Mouse (Mus musculus) mouse embryonic stem cell (cell line): Measurements from ENCODE around the gene Rbm39.
"Not testable (repeated sequence)": the region's sequence is repeated elsewhere in the genome, so short reads cannot be mapped to it uniquely, and the experiment has no call there.

Source experiments
- in situ Hi-C, 2 experiments: fragments of 300-500 bp; cut with MboI; formaldehyde crosslinking; loops; 1 replicate in 1 of 2; 3 replicates in 1 of 2; pipeline ENCODE4 v1.14.3; 2019 to 2020; ENCODE audit warnings: low sequenced_read_pairs in 2 of 2, low pct_unique_long_range_greater_than_20kb in 1 of 2, mixed read lengths in 1 of 2; ENCODE audit not compliant: unreplicated experiment in 1 of 2

The Rbm39 gene

GRCm38 (mm10) chr2:156189241-156189640, 9.2 kb upstream of the Rbm39 start:
- in situ Hi-C loops: not testable (repeated sequence)

- in situ Hi-C loops: no loop called here
These were observed 1.6 kb upstream of the Rbm39 start for GRCm38 (mm10) chr2:156181592-156181991.

- in situ Hi-C loops: no loop called here
These were observed 969 bp upstream of the Rbm39 start for GRCm38 (mm10) chr2:156180824-156181590.

- in situ Hi-C loops: no loop called here
These were observed 293 bp downstream of the Rbm39 start for GRCm38 (mm10) chr2:156179796-156180093.

- in situ Hi-C loops: no loop called here
These were observed 817 bp downstream of the Rbm39 start for GRCm38 (mm10) chr2:156179046-156179795.

- in situ Hi-C loops: no loop called here
These were observed 2.4 kb downstream of the Rbm39 start for GRCm38 (mm10) chr2:156177651-156178050.

GRCm38 (mm10) chr2:156177079-156177478, 3.0 kb downstream of the Rbm39 start:
- in situ Hi-C loops: no loop called here

GRCm38 (mm10) chr2:156166557-156166956, 13.5 kb downstream of the Rbm39 start:
- in situ Hi-C loops: no loop called here

- in situ Hi-C loops: no loop called here
These were observed 14.6 kb downstream of the Rbm39 start for GRCm38 (mm10) chr2:156165478-156165877.

GRCm38 (mm10) chr2:156151538-156151937, 28.5 kb downstream of the Rbm39 start:
- in situ Hi-C loops: no loop called here

- in situ Hi-C loops: no loop called here
These were observed 32.6 kb downstream of the Rbm39 start for GRCm38 (mm10) chr2:156147316-156147915.

GRCm38 (mm10) chr2:156146272-156146989, 33.6 kb downstream of the Rbm39 start:
- in situ Hi-C loops: no loop called here

GRCm38 (mm10) chr2:156145486-156146130, 34.4 kb downstream of the Rbm39 start:
- in situ Hi-C loops: no loop called here

- in situ Hi-C loops: no loop called here
These were observed 35.9 kb downstream of the Rbm39 start, which contains the start of the genes Romo1 and Nfs1 for GRCm38 (mm10) chr2:156143953-156144724. Gene Romo1, plus strand, starts transcription at chr2:156144039. Gene Nfs1, minus strand, starts transcription at chr2:156144186.

- in situ Hi-C loops: no loop called here
These were observed 36.7 kb downstream of the Rbm39 start for GRCm38 (mm10) chr2:156143367-156143766.

GRCm38 (mm10) chr2:156142820-156143219, 37.2 kb downstream of the Rbm39 start:
- in situ Hi-C loops: no loop called here

GRCm38 (mm10) chr2:156135695-156136094, 44.3 kb downstream of the Rbm39 start:
- in situ Hi-C loops: loop anchor here in 1 of 2 experiments (10.0 kb wide), 1 partner anchor 131 kb away; the partner anchor contains the start of genes 6430550D23Rik and Ergic3
